Mouse (Mus musculus): ENCODE measurements around the gene Ipo9. TPM values are rescaled to one million over a fixed set of nuclear protein-coding genes. Genes with fewer than 3 reads are reported as not detected.

The Ipo9 gene
- polyA plus RNA-seq, 1 experiment, result 0.55 TPM

- Histone ChIP-seq H3K4me1 (ENCODE audit: control insufficient read depth) (peaks cover 19% of the 10 kb centered on the region), H3K27me3 (ENCODE audit: control insufficient read depth) (no peaks in the 10 kb centered on the region), H3K36me3 (ENCODE audit: control insufficient read depth) (no peaks in the 10 kb centered on the region; the same call in 1 of the 2 replicates), H3K4me3 (replicated peaks) (no peak overlapping the region), H3K9me3 (ENCODE audit: control insufficient read depth, low read length) (no peaks in the 10 kb centered on the region)
- no peak for TF ChIP-seq GATA1 (IDR thresholded peaks at IDR 0.05; ENCODE audit: low read length)
Measured at GRCm38 (mm10) chr1:135462736-135463135, 32.4 kb upstream of the Ipo9 start.

GRCm38 (mm10) chr1:135462304-135462703 is 32.0 kb upstream of the Ipo9 start:
- no peaks in the 10 kb centered on the region; the same call in 1 of the 2 replicates for H3K36me3 ChIP-seq (ENCODE audit: control insufficient read depth)

DNA sequence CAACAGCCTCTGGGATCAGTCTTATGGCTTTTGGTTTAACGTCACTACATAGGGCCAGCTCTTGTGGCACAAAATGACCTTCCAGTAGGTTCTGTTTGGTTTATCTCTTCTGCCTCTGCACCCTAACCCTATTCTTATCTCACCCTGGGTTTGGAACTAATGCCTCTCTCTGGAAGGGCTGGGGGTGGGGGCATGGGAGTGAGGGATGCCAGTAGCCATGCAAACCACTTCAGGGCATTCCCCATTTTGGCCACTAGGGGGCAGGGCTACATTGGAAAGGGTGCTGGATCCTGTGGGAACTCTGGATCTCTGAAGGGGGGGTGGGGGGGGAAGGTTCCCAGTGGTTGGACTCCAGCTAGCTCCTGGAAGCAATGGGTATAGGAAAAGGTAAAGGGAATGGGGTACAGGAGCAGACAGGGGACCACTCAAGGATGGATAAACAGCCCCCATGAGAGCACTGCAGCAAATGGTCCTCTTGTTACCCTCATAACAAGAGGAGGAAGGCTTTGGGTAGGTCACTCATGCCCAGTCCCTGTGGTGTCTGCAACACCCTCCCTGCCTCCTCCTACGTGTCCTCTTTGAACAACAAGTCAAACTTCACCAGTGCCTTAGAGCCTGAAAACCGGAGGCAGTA is 30.9 kb upstream of the Ipo9 start:
- no peak for TF ChIP-seq TAL1 (IDR thresholded peaks at IDR 0.05; ENCODE audit: low read length)
- TF ChIP-seq GATA1 (IDR thresholded peaks at IDR 0.05; ENCODE audit: low read length), result no peak
- Histone ChIP-seq H3K4me1 (ENCODE audit: control insufficient read depth) (peaks cover 3% of the 10 kb centered on the region), H3K27me3 (ENCODE audit: control insufficient read depth) (no peaks in the 10 kb centered on the region), H3K9me3 (ENCODE audit: control insufficient read depth, low read length) (no peaks in the 10 kb centered on the region), H3K4me3 (replicated peaks) (no peak overlapping the region), H3K36me3 (ENCODE audit: control insufficient read depth) (no peaks in the 10 kb centered on the region)

More at GRCm38 (mm10) chr1:135462304-135462703, 32.0 kb upstream of the Ipo9 start:
- Histone ChIP-seq H3K9me3 (ENCODE audit: control insufficient read depth, low read length) (no peaks in the 10 kb centered on the region), H3K4me3 (replicated peaks) (no peak overlapping the region), H3K27me3 (ENCODE audit: control insufficient read depth) (no peaks in the 10 kb centered on the region), H3K4me1 (ENCODE audit: control insufficient read depth) (peaks cover 14% of the 10 kb centered on the region)
- no peak for TF ChIP-seq TAL1 (IDR thresholded peaks at IDR 0.05; ENCODE audit: low read length)
- no peak for TF ChIP-seq GATA1 (IDR thresholded peaks at IDR 0.05; ENCODE audit: low read length)

DNA sequence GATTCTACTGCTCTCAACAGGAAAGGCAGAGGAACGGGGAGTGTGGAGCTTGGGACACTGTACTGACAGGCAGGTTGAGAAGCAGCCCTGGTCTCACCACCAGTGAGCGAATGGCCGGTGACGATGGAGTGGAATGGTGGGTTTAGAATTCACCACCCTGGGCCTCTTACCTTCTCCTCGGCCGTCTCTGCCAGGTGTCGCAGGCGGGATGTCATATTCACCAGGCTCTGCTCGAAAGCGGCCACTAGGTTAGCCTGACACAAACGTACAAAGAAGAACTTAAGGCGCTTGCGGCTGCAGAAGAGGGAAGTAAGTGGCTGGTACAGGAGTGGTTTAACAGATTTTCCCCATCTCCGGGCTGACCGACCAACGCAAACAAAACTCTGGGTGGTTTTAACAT is 30.2 kb upstream of the Ipo9 start:
- H3K4me1 ChIP-seq (ENCODE audit: control insufficient read depth), result no peaks in the 10 kb centered on the region
- H3K27me3 ChIP-seq (ENCODE audit: control insufficient read depth), result no peaks in the 10 kb centered on the region
- H3K4me3 ChIP-seq (replicated peaks), result no peak overlapping the region
- no peaks in the 10 kb centered on the region for H3K9me3 ChIP-seq (ENCODE audit: control insufficient read depth, low read length)
- no peaks in the 10 kb centered on the region for H3K36me3 ChIP-seq (ENCODE audit: control insufficient read depth)
- TF ChIP-seq TAL1 (IDR thresholded peaks at IDR 0.05; ENCODE audit: low read length), result no peak
- TF ChIP-seq GATA1 (IDR thresholded peaks at IDR 0.05; ENCODE audit: low read length), result no peak

GRCm38 (mm10) chr1:135457860-135458259 is 27.6 kb upstream of the Ipo9 start:
- Histone ChIP-seq H3K36me3 (ENCODE audit: control insufficient read depth) (no peaks in the 10 kb centered on the region; the same call in 1 of the 2 replicates), H3K4me1 (ENCODE audit: control insufficient read depth) (no peaks in the 10 kb centered on the region), H3K9me3 (ENCODE audit: control insufficient read depth, low read length) (no peaks in the 10 kb centered on the region), H3K27me3 (ENCODE audit: control insufficient read depth) (no peaks in the 10 kb centered on the region), H3K4me3 (replicated peaks) (no peak overlapping the region)
- TF ChIP-seq TAL1 (IDR thresholded peaks at IDR 0.05; ENCODE audit: low read length) (no peak), GATA1 (IDR thresholded peaks at IDR 0.05; ENCODE audit: low read length) (no peak)

DNA sequence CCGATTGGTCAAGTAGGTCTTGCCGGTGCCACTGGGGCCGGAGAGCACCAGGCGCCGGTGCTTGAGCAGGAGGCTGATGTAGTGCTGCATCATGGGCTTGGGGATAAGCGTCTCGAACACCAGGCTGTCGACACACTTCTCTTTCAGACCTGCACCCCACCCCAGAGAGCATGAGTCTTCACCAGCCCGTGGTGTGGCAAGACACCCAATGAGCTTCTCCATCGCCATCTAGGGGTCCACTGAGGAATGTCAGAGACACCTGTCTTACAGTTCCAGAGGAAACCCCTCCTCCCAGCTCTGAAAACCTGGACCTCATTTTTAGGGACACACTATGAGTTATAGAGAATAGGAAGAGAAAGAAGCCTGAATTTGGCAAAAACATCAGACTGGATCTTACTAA is 22.0 kb upstream of the Ipo9 start:
- Histone ChIP-seq H3K27me3 (ENCODE audit: control insufficient read depth) (no peaks in the 10 kb centered on the region), H3K36me3 (ENCODE audit: control insufficient read depth) (no peaks in the 10 kb centered on the region; the same call in 1 of the 2 replicates), H3K9me3 (ENCODE audit: control insufficient read depth, low read length) (no peaks in the 10 kb centered on the region), H3K4me1 (ENCODE audit: control insufficient read depth) (no peaks in the 10 kb centered on the region), H3K4me3 (replicated peaks) (no peak overlapping the region)
- TF ChIP-seq GATA1 (IDR thresholded peaks at IDR 0.05; ENCODE audit: low read length), result no peak
- no peak for TF ChIP-seq TAL1 (IDR thresholded peaks at IDR 0.05; ENCODE audit: low read length)

DNA sequence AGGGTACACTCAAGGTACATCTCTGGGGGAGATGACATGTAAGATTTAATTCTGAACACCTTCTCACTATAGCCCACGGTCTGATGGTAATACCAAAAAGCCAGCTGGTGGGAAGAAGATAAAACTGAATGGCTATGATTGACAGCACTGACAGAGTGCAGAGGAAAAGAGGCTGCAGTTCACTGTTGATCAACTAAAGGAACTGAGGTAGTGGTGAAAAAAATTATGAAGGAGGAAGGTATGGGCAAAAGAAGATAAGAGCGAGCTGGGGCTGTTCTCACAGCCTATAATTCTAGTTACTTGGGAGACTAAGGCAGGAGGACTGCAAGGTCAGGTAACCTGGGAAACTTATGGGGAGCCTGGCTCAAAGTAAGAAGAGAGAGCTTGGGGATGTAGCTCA is 21.1 kb upstream of the Ipo9 start:
- Histone ChIP-seq H3K4me1 (ENCODE audit: control insufficient read depth) (no peaks in the 10 kb centered on the region), H3K9me3 (ENCODE audit: control insufficient read depth, low read length) (no peaks in the 10 kb centered on the region), H3K36me3 (ENCODE audit: control insufficient read depth) (no peaks in the 10 kb centered on the region; the same call in 1 of the 2 replicates), H3K4me3 (replicated peaks) (no peak overlapping the region), H3K27me3 (ENCODE audit: control insufficient read depth) (no peaks in the 10 kb centered on the region)
- TF ChIP-seq GATA1 (IDR thresholded peaks at IDR 0.05; ENCODE audit: low read length) (no peak), TAL1 (IDR thresholded peaks at IDR 0.05; ENCODE audit: low read length) (no peak)

- Histone ChIP-seq H3K4me3 (replicated peaks) (no peak overlapping the region), H3K36me3 (ENCODE audit: control insufficient read depth) (no peaks in the 10 kb centered on the region; the same call in 1 of the 2 replicates), H3K9me3 (ENCODE audit: control insufficient read depth, low read length) (no peaks in the 10 kb centered on the region), H3K27me3 (ENCODE audit: control insufficient read depth) (no peaks in the 10 kb centered on the region), H3K4me1 (ENCODE audit: control insufficient read depth) (no peaks in the 10 kb centered on the region)
- TF ChIP-seq TAL1 (IDR thresholded peaks at IDR 0.05; ENCODE audit: low read length), result no peak
- no peak for TF ChIP-seq GATA1 (IDR thresholded peaks at IDR 0.05; ENCODE audit: low read length)
Measured at GRCm38 (mm10) chr1:135449876-135450275, 19.6 kb upstream of the Ipo9 start.

GRCm38 (mm10) chr1:135448940-135449339 is 18.6 kb upstream of the Ipo9 start:
- no peaks in the 10 kb centered on the region for H3K9me3 ChIP-seq (ENCODE audit: control insufficient read depth, low read length)
- no peaks in the 10 kb centered on the region for H3K4me1 ChIP-seq (ENCODE audit: control insufficient read depth)
- no peak overlapping the region for H3K4me3 ChIP-seq (replicated peaks)
- TF ChIP-seq TAL1 (IDR thresholded peaks at IDR 0.05; ENCODE audit: low read length) (no peak), GATA1 (IDR thresholded peaks at IDR 0.05; ENCODE audit: low read length) (no peak)
- H3K27me3 ChIP-seq (ENCODE audit: control insufficient read depth), result no peaks in the 10 kb centered on the region
- no peaks in the 10 kb centered on the region; the same call in 1 of the 2 replicates for H3K36me3 ChIP-seq (ENCODE audit: control insufficient read depth)

- Histone ChIP-seq H3K4me1 (ENCODE audit: control insufficient read depth) (no peaks in the 10 kb centered on the region), H3K27me3 (ENCODE audit: control insufficient read depth) (no peaks in the 10 kb centered on the region), H3K4me3 (replicated peaks) (no peak overlapping the region), H3K9me3 (ENCODE audit: control insufficient read depth, low read length) (no peaks in the 10 kb centered on the region), H3K36me3 (ENCODE audit: control insufficient read depth) (no peaks in the 10 kb centered on the region)
- no peak for TF ChIP-seq TAL1 (IDR thresholded peaks at IDR 0.05; ENCODE audit: low read length)
Measured at GRCm38 (mm10) chr1:135443506-135443905, 13.2 kb upstream of the Ipo9 start.

Measured in erythroblast, embryonic 14.5 days (primary cell).